Mouse (Mus musculus) lung, postnatal 0 days (tissue): ENCODE measurements around the gene Ckap2l. TPM values are rescaled to one million over a fixed set of nuclear protein-coding genes. Genes with fewer than 3 reads are reported as not detected.

Source experiments
- ATAC-seq: fragments of 200-750 bp; cut with Nextera tagmentation; 2 replicates; pipeline ENCODE4 v1.8.0; 2017; ENCODE audit warnings: moderate library complexity
- DNase-seq: peaks from one replicate; pipeline ENCODE4 v3.0.0-alpha.2; 2016; ENCODE audit warnings: low spot score
- H3K27ac ChIP-seq: fragments of 300-500 bp; sonication (generic); 2 replicates; pipeline ENCODE4 v1.5.1; 2014; ENCODE audit warnings: antibody characterized with exemption, mild to moderate bottlenecking, low read length, mixed read lengths
- H3K27me3 ChIP-seq: fragments of 300-500 bp; sonication (generic); replicated peaks from 2 replicates; pipeline ENCODE4 v1.6.1; 2014; ENCODE audit warnings: low read length, mixed read lengths; ENCODE audit not compliant: insufficient read depth
- H3K36me3 ChIP-seq: fragments of 300-500 bp; sonication (generic); 2 replicates; pipeline ENCODE4 v1.6.1; 2014; ENCODE audit warnings: low read length, mixed read lengths; ENCODE audit not compliant: insufficient read depth
- H3K4me1 ChIP-seq: fragments of 300-500 bp; sonication (generic); 2 replicates; pipeline ENCODE4 v1.6.1; 2014; ENCODE audit warnings: antibody characterized with exemption, low read depth, low read length, mixed read lengths; ENCODE audit not compliant: insufficient read depth
- H3K4me2 ChIP-seq: fragments of 300-500 bp; sonication (generic); replicated peaks from 2 replicates; pipeline ENCODE4 v1.6.1; 2014; ENCODE audit warnings: low read depth, mild to moderate bottlenecking, low read length, moderate library complexity, mixed read lengths
- H3K4me3 ChIP-seq: fragments of 300-500 bp; sonication (generic); 2 replicates; pipeline ENCODE4 v1.5.1; 2014; ENCODE audit warnings: low read depth, low read length
- H3K9ac ChIP-seq: fragments of 300-500 bp; sonication (generic); replicated peaks from 2 replicates; pipeline ENCODE4 v1.6.1; 2014; ENCODE audit warnings: low read depth, mild to moderate bottlenecking
- H3K9me3 ChIP-seq: fragments of 300-500 bp; sonication (generic); 2 replicates; pipeline ENCODE4 v1.6.1; 2016; ENCODE audit warnings: low read length, mixed read lengths
- CTCF ChIP-seq: IDR thresholded peaks from 2 replicates; pipeline ENCODE4 v1.5.1; 2016; ENCODE audit warnings: antibody characterized with exemption, mild to moderate bottlenecking
- EP300 ChIP-seq: IDR thresholded peaks from 2 replicates; pipeline ENCODE4 v1.6.1; 2016; ENCODE audit warnings: antibody characterized with exemption, mild to moderate bottlenecking, control low read depth
- WGBS: fragments of 180-500 bp; shearing (Covaris S2); extraction: QIAGEN DNeasy Blood & Tissue Kit; methylation state at CpG from one replicate; pipeline ENCODE4 v1.1.7; 2014; 5-methylcytosine and 5-hydroxymethylcytosine counted together
- polyA plus RNA-seq: library from polyadenylated mRNA; unstranded; fragments of >200 nt; fragmentation: Nextera tagmentation; extraction: Ambion mirVana; gene quantifications from 2 replicates; pipeline ENCODE4 v1.2.1, GENCODE M21; 2015

Gene Ckap2l
- polyA plus RNA-seq, 1 experiment from 2014 or later, result 2.6 TPM

DNA sequence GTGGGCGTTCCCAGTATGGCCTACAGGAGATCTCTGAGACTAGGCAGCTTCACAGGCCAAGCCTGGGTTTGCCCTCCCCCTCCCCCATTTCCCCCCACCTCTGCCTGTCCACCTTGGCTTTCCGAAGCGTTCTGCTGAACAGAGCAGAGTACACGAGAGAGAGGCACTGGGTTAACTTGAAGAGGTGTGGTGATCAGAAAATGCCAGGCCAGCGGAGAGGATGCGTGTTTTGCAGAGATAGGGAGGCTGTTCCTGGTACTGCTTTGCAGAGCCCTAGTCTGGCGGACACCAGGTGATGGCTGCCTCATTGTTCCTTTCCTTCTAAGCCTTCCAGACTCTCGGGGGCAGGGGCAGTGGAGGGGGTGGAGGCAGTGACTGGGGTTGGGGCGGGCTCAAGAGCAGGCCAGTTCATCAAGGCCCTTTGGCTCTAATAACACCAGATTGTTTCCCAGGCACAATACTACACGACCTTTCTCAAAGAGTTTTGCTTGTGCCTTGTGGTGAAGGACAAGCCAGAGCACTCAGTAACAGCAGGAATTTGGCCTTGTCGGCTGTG lies 70.6 kb downstream of the Ckap2l start:
- Histone ChIP-seq H3K4me2 (no peak overlapping the region), H3K27ac (no peak overlapping the region), H3K9ac (no peak overlapping the region), H3K4me3 (no peak overlapping the region), H3K27me3 (no peaks in the 10 kb centered on the region), H3K36me3 (no peaks in the 10 kb centered on the region), H3K9me3 (no peaks in the 10 kb centered on the region), H3K4me1 (no peaks in the 10 kb centered on the region)
- TF ChIP-seq CTCF, result no peak
- no peak for TF ChIP-seq EP300
- no peak for DNase-seq
- ATAC-seq, result no peak
- WGBS, result 60% methylated on average over 11 of the region's 11 CpGs

DNA sequence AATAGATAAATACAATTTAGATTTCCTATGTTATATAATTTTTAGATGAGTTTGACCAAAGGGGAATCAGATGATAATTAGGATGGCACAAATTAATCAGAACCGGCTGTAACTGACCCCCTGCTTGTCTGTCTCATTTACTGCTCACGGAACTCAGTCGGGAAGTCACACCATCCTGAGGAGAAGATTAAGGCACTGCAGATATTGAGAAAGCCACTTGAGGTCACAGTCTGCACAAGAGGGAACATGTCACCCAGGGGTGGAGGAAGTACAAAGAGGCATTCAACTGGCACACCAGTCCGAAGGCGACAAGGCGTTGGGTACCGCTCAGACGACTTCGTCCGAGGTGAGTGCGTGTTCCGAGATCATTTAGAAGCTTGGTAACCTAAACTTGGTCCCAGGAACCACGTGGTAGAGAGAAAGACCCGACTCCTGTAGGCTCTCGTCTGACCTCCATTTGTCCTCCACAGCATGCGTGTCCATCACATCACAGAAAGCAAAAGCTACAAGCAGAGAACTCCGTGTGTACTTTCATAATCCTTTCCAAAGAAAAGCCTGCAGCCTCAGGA lies 71.7 kb downstream of the Ckap2l start:
- Histone ChIP-seq H3K9me3 (no peaks in the 10 kb centered on the region), H3K27me3 (no peaks in the 10 kb centered on the region), H3K9ac (no peak overlapping the region), H3K4me2 (no peak overlapping the region), H3K4me3 (no peak overlapping the region), H3K27ac (no peak overlapping the region), H3K4me1 (no peaks in the 10 kb centered on the region), H3K36me3 (no peaks in the 10 kb centered on the region)
- DNase-seq (no peak), ATAC-seq (no peak)
- TF ChIP-seq EP300 (no peak), CTCF (no peak)
- 76% methylated on average over 17 of the region's 17 CpGs for WGBS

DNA sequence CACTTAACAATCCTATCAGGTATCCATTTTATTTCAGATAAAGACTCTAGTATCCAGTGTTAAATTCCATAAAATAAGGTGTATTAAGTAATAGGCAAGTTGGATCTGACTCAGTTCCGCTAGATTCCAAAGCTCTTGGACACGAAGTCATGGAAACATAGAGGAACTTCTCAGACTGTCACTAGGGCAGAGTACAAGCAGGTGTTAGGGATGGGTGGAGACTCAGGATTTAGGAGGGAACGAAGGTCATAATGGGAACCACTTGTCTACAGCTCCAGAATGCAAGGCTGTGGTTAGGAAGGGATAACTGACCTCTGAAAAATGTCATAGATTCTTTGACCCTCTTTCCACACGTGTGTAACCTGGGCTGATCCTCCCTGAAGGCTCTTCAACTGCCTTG lies 72.8 kb downstream of the Ckap2l start:
- no peak overlapping the region for H3K4me3 ChIP-seq
- ATAC-seq (no peak), DNase-seq (no peak)
- no peak for TF ChIP-seq CTCF
- no peak for TF ChIP-seq EP300
- H3K27ac ChIP-seq, result no peak overlapping the region
- H3K9me3 ChIP-seq, result no peaks in the 10 kb centered on the region
- WGBS, result 69% methylated on average over 4 of the region's 4 CpGs
- no peaks in the 10 kb centered on the region for H3K4me1 ChIP-seq
- no peak overlapping the region for H3K9ac ChIP-seq
- H3K36me3 ChIP-seq, result no peaks in the 10 kb centered on the region
- H3K27me3 ChIP-seq, result no peaks in the 10 kb centered on the region
- H3K4me2 ChIP-seq, result no peak overlapping the region

DNA sequence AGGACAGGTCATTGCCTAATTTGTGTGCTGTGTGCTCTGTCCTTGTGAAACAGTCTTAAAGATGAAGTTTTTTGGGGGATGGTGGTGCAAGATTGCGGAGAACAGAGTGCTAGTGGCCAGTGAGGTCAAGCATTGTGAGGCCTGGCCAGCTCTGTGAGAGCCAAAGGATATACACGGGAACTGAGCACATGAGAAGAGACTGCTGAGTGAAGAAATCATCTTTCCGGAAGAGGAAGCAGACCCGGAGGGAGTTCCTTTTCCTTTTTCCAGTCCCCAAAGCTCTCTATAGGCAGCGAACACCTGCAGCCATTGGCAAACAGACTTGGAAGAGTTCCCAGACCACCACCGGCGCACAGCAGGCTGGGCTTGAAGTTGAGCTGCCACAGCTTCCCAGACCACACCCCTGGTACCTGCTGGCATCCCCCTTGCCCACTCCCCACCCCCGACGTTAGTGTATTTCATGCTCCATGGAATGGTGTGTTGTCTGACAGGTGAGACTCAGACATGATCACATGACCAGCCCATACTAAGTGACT lies 75.8 kb downstream of the Ckap2l start:
- Histone ChIP-seq H3K4me3 (no peak overlapping the region), H3K27ac (no peak overlapping the region), H3K27me3 (no peaks in the 10 kb centered on the region), H3K4me2 (no peak overlapping the region), H3K4me1 (no peaks in the 10 kb centered on the region), H3K9ac (no peak overlapping the region), H3K36me3 (no peaks in the 10 kb centered on the region), H3K9me3 (no peaks in the 10 kb centered on the region)
- DNase-seq, result no peak
- whole genome bisulfite sequencing, result 52% methylated on average over 9 of the region's 9 CpGs
- no peak for ATAC-seq
- no peak for TF ChIP-seq CTCF

DNA sequence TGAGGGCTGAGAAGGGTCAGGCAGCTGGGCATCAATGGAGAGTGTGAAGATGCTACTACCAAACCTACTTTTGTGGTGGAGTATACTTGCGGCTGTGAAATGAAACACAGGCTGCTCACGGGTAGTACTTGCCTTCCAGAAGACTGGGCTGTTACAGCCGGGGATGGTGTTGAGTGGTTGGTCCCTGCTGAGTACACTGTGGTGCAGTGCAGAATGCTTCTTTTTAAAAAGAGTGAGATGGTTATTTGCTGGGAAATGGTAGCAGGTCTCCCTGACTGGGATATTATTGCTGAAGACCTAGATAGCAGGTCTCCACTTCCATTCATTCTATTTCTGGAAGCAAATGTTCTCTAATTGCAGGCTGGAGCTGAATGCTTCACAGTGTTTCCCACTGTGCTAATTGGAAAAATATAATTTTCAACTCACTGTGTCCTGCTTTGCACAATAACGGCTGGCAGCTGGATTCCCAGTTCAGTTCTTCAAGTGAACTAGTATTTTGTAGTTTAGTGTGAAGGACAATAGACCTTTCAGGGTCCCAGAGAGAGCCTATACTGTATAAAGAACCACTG lies 78.4 kb downstream of the Ckap2l start:
- ATAC-seq (no peak), DNase-seq (no peak)
- H3K9me3 ChIP-seq, result no peaks in the 10 kb centered on the region
- H3K4me1 ChIP-seq, result no peaks in the 10 kb centered on the region
- no peak overlapping the region for H3K9ac ChIP-seq
- H3K27ac ChIP-seq, result no peak overlapping the region
- H3K27me3 ChIP-seq, result no peaks in the 10 kb centered on the region
- no peak overlapping the region for H3K4me2 ChIP-seq
- H3K36me3 ChIP-seq, result no peaks in the 10 kb centered on the region
- TF ChIP-seq CTCF (no peak), EP300 (no peak)
- 83% methylated on average over 4 of the region's 4 CpGs for WGBS
- H3K4me3 ChIP-seq, result no peak overlapping the region

Other genes starting within 250 kb of the Ckap2l start
- gene Vinac1, start 249.0 kb downstream of the Ckap2l start, polyA plus RNA-seq, result 0.18 and 0.23 TPM in 2 replicates
- gene Ttl, start 231.3 kb downstream of the Ckap2l start, polyA plus RNA-seq, result 10.0 and 11.6 TPM in 2 replicates
- gene Polr1b, start 196.2 kb downstream of the Ckap2l start, polyA plus RNA-seq, result 5.5 and 6.7 TPM in 2 replicates
- 21.1 and 21.4 TPM in 2 replicates for gene Chchd5, start 167.5 kb downstream of the Ckap2l start, polyA plus RNA-seq
- gene Slc20a1, start 98.4 kb downstream of the Ckap2l start, polyA plus RNA-seq, result 10.0 and 10.5 TPM in 2 replicates
- gene Il1a, start 12.8 kb upstream of the Ckap2l start, polyA plus RNA-seq, result 0.66 and 4.5 TPM in 2 replicates
- 5.0 and 12.4 TPM in 2 replicates for gene Il1b, start 73.9 kb upstream of the Ckap2l start, polyA plus RNA-seq
- not detected in 2 replicates for gene F830045P16Rik, start 239.4 kb upstream of the Ckap2l start, polyA plus RNA-seq